Mouse (Mus musculus): ENCODE results near the gene Apba2. TPM values are rescaled to one million over a fixed set of nuclear protein-coding genes. Genes with fewer than 3 reads are reported as not detected.

The Apba2 gene
- total RNA-seq, 2 experiments from 2014 or later = 261 to 283 TPM

DNA sequence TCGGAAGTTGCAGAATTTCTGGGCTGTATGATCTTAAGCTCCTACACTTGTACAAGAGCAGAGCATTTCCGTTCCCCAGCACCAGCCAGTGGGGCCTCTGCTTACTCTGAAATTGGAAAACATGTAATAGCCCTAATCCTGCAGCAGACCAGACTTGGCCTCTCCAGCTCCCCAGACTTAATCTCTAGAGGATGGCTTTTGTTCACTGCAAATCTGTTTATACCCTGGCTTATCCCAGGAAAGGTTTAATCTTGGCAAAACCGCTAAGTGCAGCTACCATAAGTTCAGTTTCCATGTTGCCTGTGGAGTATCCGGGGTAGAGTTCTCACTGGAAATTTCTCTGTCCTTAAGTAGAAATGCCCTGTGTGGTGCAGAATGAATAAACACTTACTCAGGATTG is 206.7 kb downstream of the Apba2 start:
- intact Hi-C loops (cut with DNase I) = no loop called here
- TF ChIP-seq CTCF (IDR thresholded peaks at IDR 0.05) = no peak
- H3K4me3 ChIP-seq = no peak overlapping the region
- H3K27ac ChIP-seq = no peak overlapping the region
- no peak for DNase-seq (ENCODE audit: extremely low spot score in 1 of 2, low spot score in 2 of 2)

DNA sequence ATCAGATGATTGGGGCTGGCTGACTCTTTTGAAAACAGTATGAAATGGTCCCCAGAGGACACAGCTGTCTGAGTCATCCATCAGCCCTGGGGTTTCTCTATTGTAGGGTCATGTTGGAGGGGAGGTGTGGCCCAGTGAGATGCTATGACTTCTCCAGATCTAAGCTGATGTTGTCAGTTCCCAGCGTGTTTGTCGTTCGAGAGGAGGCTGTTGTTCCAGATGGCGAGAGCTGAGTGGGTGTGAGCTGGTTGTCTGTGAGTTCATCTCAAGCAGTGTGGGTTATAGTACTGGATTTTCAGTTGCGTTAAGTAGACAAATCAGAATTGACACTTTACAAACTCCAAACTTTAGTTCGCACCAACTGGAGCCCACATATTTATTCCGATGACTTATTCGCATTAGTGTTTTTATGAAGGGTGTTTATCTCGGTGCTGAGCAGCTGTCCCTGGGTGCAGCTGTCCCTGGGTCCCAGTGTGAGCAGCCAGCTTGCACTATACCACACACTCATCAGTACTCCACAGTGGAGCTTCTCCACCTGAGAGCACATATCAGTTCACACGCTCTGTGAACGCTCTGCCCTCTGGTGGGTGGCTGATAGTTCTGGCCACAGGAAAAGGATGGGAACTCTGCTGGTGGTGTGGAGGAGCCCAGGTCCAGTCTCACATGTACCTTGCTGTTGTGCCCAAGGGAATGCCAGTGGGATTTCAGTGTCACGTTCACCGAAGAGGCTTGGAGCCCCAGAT is 208.2 kb downstream of the Apba2 start:
- intact Hi-C loops (cut with DNase I) = no loop called here
- Histone ChIP-seq H3K4me3 (no peak overlapping the region), H3K27ac (peak overlapping the region; percentile 42; the same call in 1 of the 2 replicates)
- peak; percentile 33 for TF ChIP-seq CTCF (IDR thresholded peaks at IDR 0.05)
- DNase-seq (ENCODE audit: extremely low spot score in 1 of 2, low spot score in 2 of 2) = peak; percentile 51 to 54

- intact Hi-C loops (cut with DNase I) = no loop called here
- TF ChIP-seq CTCF (IDR thresholded peaks at IDR 0.05) = no peak
- no peak for DNase-seq (ENCODE audit: extremely low spot score in 1 of 2, low spot score in 2 of 2)
- H3K4me3 ChIP-seq = no peak overlapping the region
- H3K27ac ChIP-seq = no peak overlapping the region
Observed at GRCm38 (mm10) chr7:64716286-64716685, 214.8 kb downstream of the Apba2 start.

GRCm38 (mm10) chr7:64723313-64723712 is 221.8 kb downstream of the Apba2 start:
- no peak for TF ChIP-seq CTCF (IDR thresholded peaks at IDR 0.05)
- H3K27ac ChIP-seq = peak overlapping the region; percentile 48; the same call in 1 of the 2 replicates
- H3K4me3 ChIP-seq = no peak overlapping the region
- intact Hi-C loops (cut with DNase I) = no loop called here
- no peak for DNase-seq (ENCODE audit: extremely low spot score in 1 of 2, low spot score in 2 of 2)

- H3K4me3 ChIP-seq = no peak overlapping the region
- DNase-seq (ENCODE audit: extremely low spot score in 1 of 2, low spot score in 2 of 2) = no peak
- peak; percentile 15; the same call in 1 of the 2 replicates for TF ChIP-seq CTCF (IDR thresholded peaks at IDR 0.05)
- peak overlapping the region; percentile 67 for H3K27ac ChIP-seq
- intact Hi-C loops (cut with DNase I) = no loop called here
Observed at GRCm38 (mm10) chr7:64724409-64724808, 222.9 kb downstream of the Apba2 start.

DNA sequence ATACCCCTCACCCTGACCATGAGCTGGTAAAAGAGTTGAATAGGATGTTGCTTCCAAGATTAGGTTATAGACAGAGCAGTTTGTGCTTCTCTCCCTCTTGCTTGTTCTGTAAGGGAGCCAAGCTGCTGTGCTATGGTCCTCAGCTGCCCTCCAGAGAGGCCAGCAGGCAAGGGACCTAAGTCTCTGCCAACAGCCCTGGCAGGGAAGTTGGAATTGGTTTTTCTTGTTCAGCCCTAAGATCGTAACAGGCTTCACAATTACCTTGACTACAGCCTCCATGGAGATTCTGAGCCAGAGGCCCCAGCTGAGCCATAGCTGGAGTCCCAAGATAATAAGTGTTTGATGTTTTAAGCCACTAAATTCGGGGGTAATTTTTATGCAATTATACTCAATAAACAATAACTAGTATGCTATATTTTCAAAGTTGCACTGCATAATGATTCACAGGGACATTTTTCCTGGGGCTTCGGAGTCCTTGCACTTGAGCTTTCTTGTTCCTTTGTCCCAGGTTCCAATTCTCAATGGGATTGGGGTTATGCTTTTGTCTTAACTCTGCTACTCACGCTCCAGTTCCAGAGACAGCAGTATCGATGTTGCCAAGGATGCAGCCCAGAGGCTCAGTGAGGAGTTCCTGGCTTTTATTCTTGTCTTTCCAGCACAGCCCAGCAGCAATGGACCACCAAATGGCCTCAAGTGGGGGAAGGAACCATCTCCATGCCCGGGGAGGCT is 224.6 kb downstream of the Apba2 start:
- intact Hi-C loops (cut with DNase I) = loop anchor here (5.0 kb wide), 3 partner anchors 94 to 159 kb away; no protein-coding TSS in a partner anchor
- DNase-seq (ENCODE audit: extremely low spot score in 1 of 2, low spot score in 2 of 2) = no peak
- Histone ChIP-seq H3K4me3 (no peak overlapping the region), H3K27ac (peak overlapping the region; percentile 67)
- TF ChIP-seq CTCF (IDR thresholded peaks at IDR 0.05) = no peak

DNA sequence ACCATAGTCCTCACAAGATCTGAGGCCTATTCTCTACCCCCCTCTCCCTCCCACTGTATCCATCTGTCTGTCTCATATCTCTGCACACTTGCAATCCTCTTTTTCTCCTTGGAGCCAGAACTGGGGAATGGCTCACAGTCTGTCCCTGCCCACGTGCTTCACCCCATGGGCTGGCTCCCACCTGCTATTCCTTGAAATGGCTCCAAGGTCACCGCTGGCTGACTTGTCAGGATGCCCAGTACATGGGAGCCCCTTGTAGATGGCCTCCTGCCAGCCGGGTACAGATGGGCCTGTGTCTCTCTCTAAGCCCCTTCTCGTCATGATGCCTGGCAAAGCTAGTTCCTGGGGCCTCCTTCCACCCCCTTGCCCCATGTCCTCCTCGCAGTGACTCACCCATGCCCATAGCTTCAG is 226.7 kb downstream of the Apba2 start:
- no peak for TF ChIP-seq CTCF (IDR thresholded peaks at IDR 0.05)
- DNase-seq (ENCODE audit: extremely low spot score in 1 of 2, low spot score in 2 of 2) = peak in 1 of 2 experiments; percentile 62
- no peak overlapping the region for H3K4me3 ChIP-seq
- intact Hi-C loops (cut with DNase I) = loop anchor here (2.0 to 5.0 kb wide), 4 partner anchors 96 to 225 kb away; no protein-coding TSS in a partner anchor
- H3K27ac ChIP-seq = peak overlapping the region; percentile 76

- Histone ChIP-seq H3K27ac (peak overlapping the region; percentile 76), H3K4me3 (no peak overlapping the region)
- intact Hi-C loops (cut with DNase I) = loop anchor here (2.0 to 5.0 kb wide), 4 partner anchors 97 to 226 kb away; no protein-coding TSS in a partner anchor
- no peak for DNase-seq (ENCODE audit: extremely low spot score in 1 of 2, low spot score in 2 of 2)
- TF ChIP-seq CTCF (IDR thresholded peaks at IDR 0.05) = no peak
Observed at GRCm38 (mm10) chr7:64728816-64729215, 227.3 kb downstream of the Apba2 start.

DNA sequence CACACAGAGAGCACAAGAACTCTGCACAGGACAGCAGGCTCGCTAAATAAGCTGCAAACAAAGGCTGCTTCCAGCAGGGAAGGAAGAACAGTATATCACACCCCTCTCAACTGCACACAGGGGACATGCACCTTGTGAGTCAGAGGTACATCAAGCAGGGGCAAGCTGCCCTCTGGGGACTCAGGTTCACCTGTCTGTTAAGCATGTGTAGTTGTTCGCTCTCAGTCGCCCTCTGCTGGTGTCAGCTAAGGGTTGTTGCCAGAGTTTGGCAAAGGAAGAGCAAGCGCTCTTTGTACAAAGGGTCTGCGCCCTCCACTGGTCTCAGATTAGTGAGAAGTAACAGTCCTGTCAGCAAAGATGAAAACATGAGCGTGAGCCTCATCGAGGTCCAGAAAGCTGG is 228.3 kb downstream of the Apba2 start:
- H3K27ac ChIP-seq = no peak overlapping the region; the same call in 1 of the 2 replicates
- no peak overlapping the region for H3K4me3 ChIP-seq
- intact Hi-C loops (cut with DNase I) = loop anchor here (2.0 to 5.0 kb wide), 4 partner anchors 97 to 227 kb away; no protein-coding TSS in a partner anchor
- peak; percentile 67 to 69 for DNase-seq (ENCODE audit: extremely low spot score in 1 of 2, low spot score in 2 of 2)
- peak; percentile 79 for TF ChIP-seq CTCF (IDR thresholded peaks at IDR 0.05)

GRCm38 (mm10) chr7:64739131-64739530 is 237.6 kb downstream of the Apba2 start:
- intact Hi-C loops (cut with DNase I) = no loop called here
- TF ChIP-seq CTCF (IDR thresholded peaks at IDR 0.05) = no peak

DNA sequence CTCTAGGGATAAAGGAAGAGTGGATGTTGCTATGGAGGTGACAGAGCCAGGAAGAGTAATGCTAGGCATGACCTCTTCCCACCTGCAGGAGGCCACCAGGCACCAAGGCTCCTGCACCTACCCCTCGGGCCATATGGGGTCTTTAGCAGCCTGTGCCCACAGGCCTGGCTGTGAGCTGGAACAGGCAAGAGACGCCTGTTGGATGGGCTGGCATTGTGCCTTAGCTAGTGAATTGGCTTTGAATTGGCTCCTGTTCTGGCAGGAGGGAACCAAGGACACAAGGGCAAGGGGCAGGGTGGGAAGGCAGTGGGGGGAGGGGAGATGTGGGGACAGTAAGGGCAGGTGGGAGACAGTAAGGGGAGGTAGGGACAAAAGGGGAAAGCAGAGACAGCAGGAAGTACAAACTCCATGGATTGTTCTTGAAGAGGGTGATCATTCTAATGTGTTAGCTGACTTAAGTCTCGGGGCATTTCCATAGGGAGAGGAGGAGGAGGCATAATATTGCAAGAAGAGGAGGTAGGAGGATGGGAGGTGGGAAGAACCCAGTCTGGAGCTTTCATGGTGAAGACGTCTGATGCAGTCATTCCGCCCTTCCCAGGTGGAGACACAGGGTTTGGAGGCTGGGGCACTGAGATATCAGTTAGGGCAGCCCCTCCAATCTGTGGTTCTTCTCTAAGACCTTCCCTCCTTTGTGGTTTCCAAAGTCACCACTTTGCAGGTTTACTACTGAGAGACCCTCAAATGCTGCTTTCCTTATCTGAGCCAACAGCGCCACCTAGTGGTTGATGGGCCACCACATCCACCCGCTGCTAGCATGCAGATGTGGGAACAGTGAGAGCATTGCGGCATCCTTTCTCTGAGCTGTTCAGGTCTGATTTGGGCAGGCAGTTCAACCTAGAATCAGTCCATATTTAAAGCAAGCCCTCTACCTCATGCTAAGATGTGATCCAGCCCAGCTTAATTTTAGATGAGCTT is 240.1 kb downstream of the Apba2 start:
- DNase-seq (ENCODE audit: extremely low spot score in 1 of 2, low spot score in 2 of 2) = peak; percentile 85 to 89
- H3K27ac ChIP-seq = peak overlapping the region; percentile 90
- H3K4me3 ChIP-seq = no peak overlapping the region
- intact Hi-C loops (cut with DNase I) = loop anchor here (1.0 to 5.0 kb wide), 6 partner anchors 237 to 577 kb away; partner anchors contain the start of genes Fan1, Mcee and Mphosph10
- TF ChIP-seq CTCF (IDR thresholded peaks at IDR 0.05) = peak; percentile 93

More at GRCm38 (mm10) chr7:64739131-64739530, 237.6 kb downstream of the Apba2 start:
- Histone ChIP-seq H3K4me3 (no peak overlapping the region), H3K27ac (no peak overlapping the region)
- DNase-seq (ENCODE audit: extremely low spot score in 1 of 2, low spot score in 2 of 2) = no peak

All from left cerebral cortex, adult 2 months (tissue).